ENCODE assay signal across 12 mouse cellular contexts in genomic region chr3:53655343-53655742, GRCm38 (mm10). TPM values are rescaled to one million over a fixed set of nuclear protein-coding genes. Genes with fewer than 3 reads are reported as not detected.
DNase-seq lines count a peak whose midpoint lies in the region; ATAC-seq lines count a peak whose summit lies in the region.
"Had no signal": no experiment of that assay in that cellular context is flagged by ENCODE, and none has a peak within 500 bp of the region (broad histone marks: within the 10 kb centered on the region; RNA-seq: fewer than 3 reads in every experiment).

No protein-coding gene starts in this region.

- peaks cover 40% of the 10 kb centered on the region for H3K36me3 ChIP-seq in hindbrain, embryonic 10.5 days
- H3K36me3 ChIP-seq in hindbrain, embryonic 16.5 days (ENCODE audit: control insufficient read depth, insufficient read depth, low read length) = no peaks in the 10 kb centered on the region
- H3K36me3 ChIP-seq in limb, embryonic 12.5 days = peaks cover 17% of the 10 kb centered on the region; the same call in 1 of the 2 replicates

- no peak overlapping the region for H3K4me2 ChIP-seq in hindbrain, embryonic 16.5 days (ENCODE audit: low read length)
- peak overlapping the region; percentile 100 for H3K4me2 ChIP-seq in limb, embryonic 12.5 days

- H3K27me3 ChIP-seq in hindbrain, embryonic 10.5 days (ENCODE audit: insufficient read depth, poor library complexity, severe bottlenecking) = peaks cover 36% of the 10 kb centered on the region
- peaks cover 10% of the 10 kb centered on the region for H3K27me3 ChIP-seq in hindbrain, embryonic 16.5 days (replicated peaks; ENCODE audit: control insufficient read depth, insufficient read depth, low read length)
- H3K27me3 ChIP-seq in limb, embryonic 12.5 days = peaks cover 35% of the 10 kb centered on the region

- no peak for ATAC-seq in hindbrain, embryonic 16.5 days
- ATAC-seq in limb, embryonic 12.5 days (ENCODE audit: insufficient number of reproducible peaks, insufficient read depth, low FRiP score, low TSS enrichment, low read depth) = no peak

- peak overlapping the region; percentile 74; the same call in 1 of the 2 replicates for H3K4me3 ChIP-seq in hindbrain, embryonic 10.5 days
- no peak overlapping the region for H3K4me3 ChIP-seq in hindbrain, embryonic 16.5 days (ENCODE audit: low read length)
- H3K4me3 ChIP-seq in limb, embryonic 12.5 days (replicated peaks) = peak overlapping the region; percentile 60

- no peak overlapping the region for H3K27ac ChIP-seq in hindbrain, embryonic 10.5 days
- H3K27ac ChIP-seq in hindbrain, embryonic 16.5 days (ENCODE audit: low read depth, low read length) = no peak overlapping the region
- H3K27ac ChIP-seq in limb, embryonic 12.5 days = no peak overlapping the region
- H3K27ac ChIP-seq: left cerebral cortex, adult 2 months had no signal

- H3K9ac ChIP-seq in hindbrain, embryonic 16.5 days (ENCODE audit: low read depth, low read length) = no peak overlapping the region
- no peak overlapping the region for H3K9ac ChIP-seq in limb, embryonic 12.5 days (replicated peaks)

- H3K9me3 ChIP-seq in hindbrain, embryonic 10.5 days = peaks cover 25% of the 10 kb centered on the region
- H3K9me3 ChIP-seq in hindbrain, embryonic 16.5 days (ENCODE audit: control insufficient read depth, low read length) = peaks cover 15% of the 10 kb centered on the region
- peaks cover 25% of the 10 kb centered on the region for H3K9me3 ChIP-seq in limb, embryonic 12.5 days

- WGBS in hindbrain, embryonic 10.5 days = 86% methylated on average over 13 of the region's 13 CpGs
- 84% methylated on average over 13 of the region's 13 CpGs for WGBS in hindbrain, embryonic 16.5 days
- 87% methylated on average over 13 of the region's 13 CpGs for WGBS in limb, embryonic 12.5 days

- DNase-seq in hindbrain, embryonic 10.5 days (ENCODE audit: low spot score) = no peak
- peak; percentile 66 for DNase-seq in testis, postnatal 10 days (ENCODE audit: low spot score)
- no peak for DNase-seq in testis, postnatal 14 days (ENCODE audit: low spot score)
- no peak for DNase-seq in layer of hippocampus, postnatal 36 days
- no peak for DNase-seq in natural killer cell, adult 2 months (ENCODE audit: low spot score in 2 of 2)
- no peak for DNase-seq in left cerebral cortex, adult 11 months (ENCODE audit: low spot score)

- H3K4me1 ChIP-seq in hindbrain, embryonic 10.5 days (replicated peaks) = peaks cover 34% of the 10 kb centered on the region
- peaks cover 20% of the 10 kb centered on the region for H3K4me1 ChIP-seq in hindbrain, embryonic 16.5 days (ENCODE audit: control insufficient read depth, insufficient read depth, low read depth, low read length)
- peaks cover 17% of the 10 kb centered on the region for H3K4me1 ChIP-seq in limb, embryonic 12.5 days (replicated peaks)

RNA-seq across cellular contexts. Expression of gene Frem2, which starts 1.8 kb away (rescaled TPM):
- polyA plus RNA-seq in hindbrain, embryonic 10.5 days (2016; fragmentation: Nextera tagmentation; extraction: Ambion mirVana) = 3.5 and 6.0 TPM in 2 replicates
- polyA plus RNA-seq in hindbrain, embryonic 16.5 days (2015; fragmentation: Nextera tagmentation; extraction: Ambion mirVana) = 1.7 TPM in 2 replicates
- polyA plus RNA-seq in limb, embryonic 12.5 days (2016; fragmentation: Nextera tagmentation; extraction: Ambion mirVana) = 7.4 and 7.6 TPM in 2 replicates
- total RNA-seq in layer of hippocampus, postnatal 36 days (2021) = 1 to 10 TPM; 2.1 to 2.5 TPM
- total RNA-seq: granulocyte monocyte progenitor cell, adult 5-6 weeks; megakaryocyte-erythroid progenitor cell, adult 5-6 weeks; MEL had no signal
